Mouse (Mus musculus) ovary, postnatal 36 days (tissue): ENCODE measurements around the gene Pip5kl1.

Experiments
- DNase-seq: peaks from one replicate; pipeline ENCODE4 v3.0.0; 2022; ENCODE audit warnings: low spot score, mixed read lengths

The Pip5kl1 gene

DNA sequence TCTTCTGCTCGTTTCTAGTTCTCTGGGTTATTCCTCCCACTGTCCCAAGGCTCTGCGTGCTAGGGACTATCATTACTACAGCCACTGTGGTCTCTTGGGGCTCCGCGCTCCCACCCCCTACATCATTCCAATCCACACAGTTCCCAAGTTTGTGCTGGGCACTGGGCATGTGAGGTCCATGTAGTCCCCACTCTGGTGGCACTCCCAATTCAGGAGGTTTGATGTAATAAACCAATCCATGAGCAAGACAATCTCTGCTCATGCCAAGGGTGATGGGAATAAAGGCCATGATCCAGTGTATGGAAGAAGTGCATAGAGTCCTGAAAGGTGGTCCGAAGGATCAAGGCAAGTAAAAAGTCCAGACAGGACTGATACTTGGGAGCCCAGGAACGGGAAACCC, at the start of gene Pip5kl1:
Gene Pip5kl1, plus strand, starts transcription at position 301 of the 400 bp plus-strand sequence.
- no peak for DNase-seq

DNA sequence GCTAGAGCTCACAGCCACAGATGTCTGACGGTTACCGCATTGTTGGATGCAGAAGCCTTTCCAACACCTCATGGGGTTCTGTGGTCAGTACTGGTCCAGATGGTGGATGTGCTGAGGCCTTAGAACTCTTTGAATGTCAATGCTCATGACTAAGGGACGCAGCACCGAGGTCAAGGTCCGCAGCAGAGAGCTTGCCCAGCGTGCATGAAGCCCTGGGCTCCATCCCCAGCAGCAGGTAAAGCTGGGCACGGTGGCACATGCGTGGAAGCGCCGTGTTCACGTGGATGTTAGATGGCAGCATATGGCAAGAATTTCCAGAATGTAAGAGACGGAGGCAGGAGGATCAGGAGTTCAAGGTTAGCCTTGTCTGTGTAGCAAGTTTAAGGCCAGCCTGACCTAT, 48.8 kb upstream of the Pip5kl1 start:
- DNase-seq = no peak

GRCm38 (mm10) chr2:32527468-32527966, 47.1 kb upstream of the Pip5kl1 start:
- DNase-seq = no peak

GRCm38 (mm10) chr2:32528326-32528725, 46.3 kb upstream of the Pip5kl1 start:
- DNase-seq = no peak

- no peak for DNase-seq
Measured at GRCm38 (mm10) chr2:32530479-32530878, 44.1 kb upstream of the Pip5kl1 start.

GRCm38 (mm10) chr2:32533163-32533562, 41.4 kb upstream of the Pip5kl1 start:
- no peak for DNase-seq

GRCm38 (mm10) chr2:32534061-32534732, 40.4 kb upstream of the Pip5kl1 start:
- peak; percentile 24 for DNase-seq

- peak; percentile 99 for DNase-seq
Measured at GRCm38 (mm10) chr2:32534733-32535471, 39.7 kb upstream of the Pip5kl1 start, which contains the start of gene Fam102a. Gene Fam102a, plus strand, starts transcription at chr2:32535332.

DNA sequence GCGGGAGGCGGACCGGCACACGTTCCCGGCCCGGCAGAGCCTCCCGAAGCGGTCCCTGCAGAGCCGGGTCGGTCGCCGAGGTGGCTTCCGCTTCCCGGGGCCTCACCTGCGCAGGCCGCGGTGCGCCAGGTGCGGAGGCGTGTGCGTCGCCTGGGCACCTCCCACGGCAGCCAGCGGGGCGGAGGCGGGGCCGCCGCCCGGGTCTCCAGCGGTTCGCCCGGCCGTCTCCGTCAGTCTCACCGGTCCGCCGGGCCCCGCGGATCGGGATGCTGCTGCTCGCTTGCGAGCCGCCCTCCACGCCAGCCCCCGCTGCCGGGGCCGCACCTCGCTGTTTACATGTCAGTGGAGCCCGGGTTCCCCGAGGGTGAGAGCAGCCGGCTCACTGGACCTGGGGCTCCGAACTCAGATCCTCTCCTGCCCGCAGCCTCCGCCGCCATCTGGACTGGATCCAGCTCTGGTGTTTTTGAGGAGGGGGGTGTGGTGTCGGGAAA, 39.1 kb upstream of the Pip5kl1 start:
- peak; percentile 68 for DNase-seq

GRCm38 (mm10) chr2:32536086-32536633, 38.4 kb upstream of the Pip5kl1 start:
- DNase-seq = peak; percentile 32

DNA sequence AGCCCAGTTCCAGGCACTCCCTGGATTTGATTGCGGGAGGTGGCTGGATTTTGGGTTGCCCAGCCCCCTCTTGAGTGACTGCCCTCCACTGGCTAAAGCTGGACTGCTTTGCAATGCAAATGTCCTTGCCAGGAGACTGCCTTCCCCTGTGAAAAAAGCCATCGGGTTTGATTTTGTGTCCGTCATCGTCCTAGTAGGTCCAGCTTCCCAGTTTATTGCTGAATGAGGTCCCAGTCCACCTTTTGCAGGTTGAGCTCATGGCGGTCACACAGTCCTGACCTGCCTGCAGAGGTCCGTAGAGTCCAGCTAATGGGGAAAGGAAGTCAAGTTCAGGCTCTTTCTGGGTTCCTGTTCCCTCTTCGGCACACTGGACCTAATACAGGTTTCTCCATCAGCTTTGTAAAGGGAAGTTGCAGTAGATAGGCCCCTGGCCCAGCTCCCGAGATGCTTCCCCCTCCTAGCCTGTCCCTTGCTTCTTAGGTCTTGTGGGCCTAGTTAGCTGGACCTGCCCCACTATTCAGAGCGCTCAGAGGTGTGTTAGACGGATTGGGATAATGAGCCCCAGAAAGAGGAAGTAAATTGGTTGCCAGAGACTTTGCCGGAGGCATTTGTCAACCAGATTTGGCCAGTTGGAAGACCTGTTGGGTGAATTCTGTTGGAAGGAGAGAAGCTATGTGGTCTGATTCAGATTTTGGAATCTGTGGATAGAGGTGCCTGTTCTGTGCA, 37.8 kb upstream of the Pip5kl1 start:
- peak; percentile 44 for DNase-seq

GRCm38 (mm10) chr2:32537360-32537905, 37.2 kb upstream of the Pip5kl1 start:
- peak; percentile 23 for DNase-seq

DNA sequence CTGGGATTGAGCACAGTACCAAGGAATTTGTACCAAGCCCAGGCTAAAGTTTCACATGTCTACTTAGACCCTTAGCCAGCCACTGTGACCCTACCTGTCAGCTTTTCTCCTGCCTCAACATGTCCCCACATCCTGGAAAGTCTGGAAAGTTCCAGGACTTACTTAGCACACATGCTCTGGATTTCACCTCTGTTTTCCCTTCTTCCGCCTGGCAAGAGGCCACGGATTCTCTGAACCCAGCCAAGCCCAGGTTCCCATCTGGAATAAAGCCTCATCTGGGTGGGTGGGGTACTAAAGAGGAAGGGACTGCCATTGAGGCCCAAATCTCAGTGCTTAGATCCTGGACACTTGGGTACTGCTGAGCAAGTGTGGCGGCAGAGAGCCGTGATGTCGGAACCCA, 36.7 kb upstream of the Pip5kl1 start:
- DNase-seq = no peak

DNA sequence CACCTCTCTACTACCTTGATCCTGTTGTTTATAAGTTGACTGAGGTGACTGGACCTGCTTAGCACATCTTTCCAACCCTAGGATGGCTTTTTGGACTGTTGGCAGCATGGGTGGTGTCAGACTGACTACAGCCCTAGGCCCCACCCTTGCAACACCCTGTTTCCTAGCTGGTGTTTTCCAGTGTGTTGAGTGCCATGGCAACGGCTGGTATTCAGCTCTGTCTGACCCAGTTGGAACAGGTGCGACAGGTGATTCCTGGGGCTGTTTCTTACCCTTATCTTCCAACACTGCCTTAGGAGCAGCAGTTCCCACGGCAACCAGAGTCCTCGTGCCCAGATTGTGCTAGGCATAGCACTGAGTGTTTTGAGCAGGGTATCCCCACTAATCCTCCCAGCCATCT, 36.1 kb upstream of the Pip5kl1 start:
- no peak for DNase-seq

DNA sequence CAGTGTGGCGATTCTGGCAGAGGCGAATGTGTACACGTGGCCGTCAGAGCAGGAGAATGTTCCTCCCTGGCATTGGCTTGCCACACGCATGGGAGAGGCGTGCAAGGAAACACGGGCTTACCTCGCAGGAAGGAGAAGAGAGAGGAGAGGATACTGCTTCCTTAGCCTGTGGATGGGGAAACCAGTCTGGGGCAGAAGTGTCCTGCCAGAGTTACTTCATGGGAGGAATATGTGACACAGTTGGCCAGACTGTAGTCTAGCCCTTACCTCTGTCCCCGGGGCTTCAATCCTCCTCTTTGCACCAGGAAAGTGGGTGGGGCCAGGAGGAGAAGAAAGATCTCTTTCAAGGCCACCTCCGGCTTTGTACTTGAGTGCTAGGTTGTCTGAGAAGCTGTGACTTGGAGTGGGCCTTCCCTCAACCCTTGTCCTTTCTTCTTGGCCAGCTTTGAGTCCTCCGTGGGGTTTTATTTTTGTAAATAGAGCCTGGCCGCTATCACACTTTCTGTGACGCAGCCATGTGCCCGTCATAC, 35.1 kb upstream of the Pip5kl1 start:
- no peak for DNase-seq

GRCm38 (mm10) chr2:32541333-32541908, 33.2 kb upstream of the Pip5kl1 start:
- no peak for DNase-seq

GRCm38 (mm10) chr2:32541986-32542573, 32.5 kb upstream of the Pip5kl1 start:
- no peak for DNase-seq

- DNase-seq = no peak
Measured at GRCm38 (mm10) chr2:32543031-32543449, 31.6 kb upstream of the Pip5kl1 start.

DNA sequence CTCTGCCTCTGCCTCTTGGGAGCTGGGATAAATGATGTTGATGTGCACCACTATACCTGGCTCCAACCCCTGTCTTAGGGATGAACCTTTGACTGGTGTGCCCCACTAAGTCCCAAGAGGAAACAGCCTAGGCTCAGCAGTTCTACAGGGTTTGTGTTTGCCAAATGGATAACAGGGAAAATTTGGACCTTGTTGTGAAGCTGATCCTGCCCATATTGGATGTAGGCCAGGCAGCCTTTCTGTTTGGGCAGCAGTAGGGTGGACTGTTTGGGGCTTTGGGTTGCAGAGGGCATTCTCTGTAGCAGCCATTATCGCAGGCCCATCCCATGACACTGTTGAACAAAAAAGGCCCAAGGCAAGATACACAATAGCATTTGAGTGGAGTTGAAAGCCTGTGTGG, 27.6 kb upstream of the Pip5kl1 start:
- no peak for DNase-seq

- no peak for DNase-seq
Measured at GRCm38 (mm10) chr2:32547380-32547779, 27.2 kb upstream of the Pip5kl1 start.
